Mouse (Mus musculus) heart, adult 2 months (tissue): Measurements from ENCODE around the gene Hoxd12.
A peak's percentile ranks its signal among the peaks of the same experiment; 100 is the strongest.

Experiments
- CTCF ChIP-seq: fragments of 200-600 bp; IDR thresholded peaks from 2 replicates; pipeline ENCODE4 v1.8.1; 2022; ENCODE audit warnings: antibody characterized with exemption, mild to moderate bottlenecking, moderate library complexity
- EP300 ChIP-seq: fragments of 200-500 bp; IDR thresholded peaks from 2 replicates; pipeline ENCODE4 v1.6.1; 2011; ENCODE audit warnings: low read depth, low read length, control low read depth; ENCODE audit not compliant: insufficient read depth
- POLR2A ChIP-seq: fragments of 200-500 bp; IDR thresholded peaks from 2 replicates; pipeline ENCODE4 v1.6.1; 2011; ENCODE audit warnings: mild to moderate bottlenecking, low read depth, low read length, control low read depth; ENCODE audit not compliant: insufficient read depth

DNA sequence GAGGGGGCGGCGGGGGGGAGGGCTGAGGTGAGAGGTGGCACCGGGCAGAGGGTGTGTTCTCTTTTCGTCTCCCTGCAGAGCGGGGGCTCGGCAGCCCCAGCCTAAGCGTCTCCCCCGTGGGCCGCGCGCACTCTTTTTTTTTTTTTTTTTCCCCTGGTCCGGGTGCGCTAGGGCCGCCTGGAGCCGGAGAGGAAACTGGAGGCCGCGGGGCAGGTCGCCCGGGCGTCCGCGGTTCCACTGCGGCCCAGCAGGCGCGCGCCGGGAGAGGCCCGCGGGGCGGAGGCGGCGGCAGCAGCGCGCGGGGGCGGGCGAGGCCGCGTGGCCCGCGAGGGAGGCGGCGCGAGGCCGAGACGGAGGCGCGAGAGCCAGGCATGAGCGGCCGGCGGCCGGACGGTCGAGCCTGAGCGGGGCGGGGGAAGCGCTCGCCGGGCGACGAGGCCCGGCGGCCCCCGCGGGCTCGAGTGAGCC lies 30.2 kb downstream of the Hoxd12 start:
- TF ChIP-seq CTCF (0 out of 2 replicates have a peak, but pooled peaks have one; percentile 13), EP300 (no peak), POLR2A (no peak)
